Comparison of ENCODE assay signal across 12 mouse cellular contexts in the genomic region with DNA sequence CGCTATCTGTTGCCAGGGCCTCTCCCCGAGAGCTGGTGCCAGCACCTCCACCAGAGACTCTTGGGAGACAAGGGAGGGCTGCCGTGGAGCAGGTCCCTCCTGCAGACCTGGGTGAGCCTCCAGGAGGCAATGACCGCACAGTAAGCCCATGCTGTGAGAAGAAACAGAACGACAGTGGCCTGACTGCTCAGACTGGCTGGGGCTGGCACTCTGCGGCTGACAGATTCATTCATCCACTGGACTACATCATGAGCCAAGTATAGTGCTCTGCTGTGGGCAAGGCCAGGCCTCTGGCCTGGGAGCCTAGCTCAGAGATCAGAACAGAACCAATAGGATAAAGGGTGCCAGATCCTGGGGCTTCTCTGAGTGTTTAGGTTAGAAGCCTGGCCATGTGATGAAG. TPM values are rescaled to one million over a fixed set of nuclear protein-coding genes. Genes with fewer than 3 reads are reported as not detected.
DNase-seq lines count a peak whose midpoint lies in the region; ATAC-seq and TF ChIP-seq lines count a peak whose summit lies in the region.
"Had no signal": no experiment of that assay in that cellular context is flagged by ENCODE, and none has a peak within 500 bp of the region (broad histone marks: within the 10 kb centered on the region; RNA-seq: fewer than 3 reads in every experiment).

No protein-coding gene starts in this region.

- ATAC-seq in heart, embryonic 13.5 days (ENCODE audit: extremely low read depth, insufficient number of reproducible peaks, low FRiP score, low TSS enrichment): no peak
- ATAC-seq in midbrain, postnatal 0 days (ENCODE audit: low FRiP score): no peak
- no peak for ATAC-seq in intestine, embryonic 16.5 days
- ATAC-seq: forebrain, postnatal 0 days had no signal

- H3K4me3 ChIP-seq in heart, embryonic 13.5 days: no peak overlapping the region
- H3K4me3 ChIP-seq in midbrain, embryonic 10.5 days: no peak overlapping the region
- no peak overlapping the region for H3K4me3 ChIP-seq in midbrain, postnatal 0 days (ENCODE audit: low read depth, low read length)
- no peak overlapping the region for H3K4me3 ChIP-seq in intestine, embryonic 16.5 days (ENCODE audit: low read length)
- H3K4me3 ChIP-seq: midbrain, embryonic 12.5 days; neural tube, embryonic 13.5 days had no signal

- H3K27me3 ChIP-seq in heart, embryonic 13.5 days (replicated peaks): no peaks in the 10 kb centered on the region
- H3K27me3 ChIP-seq in midbrain, embryonic 10.5 days (ENCODE audit: low read depth, poor library complexity, severe bottlenecking): peaks cover 10% of the 10 kb centered on the region
- H3K27me3 ChIP-seq in midbrain, postnatal 0 days (ENCODE audit: insufficient read depth, low read length): no peaks in the 10 kb centered on the region
- H3K27me3 ChIP-seq in intestine, embryonic 16.5 days (replicated peaks; ENCODE audit: control insufficient read depth, insufficient read depth, low read length): no peaks in the 10 kb centered on the region
- H3K27me3 ChIP-seq: neural tube, embryonic 13.5 days had no signal

- intact Hi-C loops in heart, postnatal 25 days (cut with DNase I): loop anchor here (1.0 kb wide), 1 partner anchor 36 kb away; no protein-coding TSS in a partner anchor

- H3K9me3 ChIP-seq in heart, embryonic 13.5 days: no peaks in the 10 kb centered on the region
- no peaks in the 10 kb centered on the region for H3K9me3 ChIP-seq in midbrain, embryonic 10.5 days (replicated peaks)
- H3K9me3 ChIP-seq in midbrain, postnatal 0 days (ENCODE audit: low read length): no peaks in the 10 kb centered on the region
- H3K9me3 ChIP-seq in intestine, embryonic 16.5 days (ENCODE audit: control insufficient read depth, low read length): no peaks in the 10 kb centered on the region
- H3K9me3 ChIP-seq: midbrain, embryonic 12.5 days; neural tube, embryonic 13.5 days had no signal

- H3K36me3 ChIP-seq in heart, embryonic 13.5 days: peaks cover 14% of the 10 kb centered on the region
- peaks cover 20% of the 10 kb centered on the region for H3K36me3 ChIP-seq in midbrain, embryonic 10.5 days
- H3K36me3 ChIP-seq in midbrain, postnatal 0 days (ENCODE audit: insufficient read depth, low read length): peaks cover 12% of the 10 kb centered on the region
- 0 out of 2 replicates have a peak, but pooled peaks cover 2% of the 10 kb centered on the region for H3K36me3 ChIP-seq in intestine, embryonic 16.5 days (ENCODE audit: control insufficient read depth, insufficient read depth, low read length)

- no peak for DNase-seq in heart, postnatal 25 days (ENCODE audit: low spot score)
- DNase-seq in midbrain, embryonic 10.5 days (ENCODE audit: low spot score): no peak
- no peak for DNase-seq in midbrain, postnatal 0 days (ENCODE audit: low spot score)
- no peak for DNase-seq in urinary bladder, adult 2 months (ENCODE audit: low spot score)
- no peak for DNase-seq in lung, postnatal 25 days (ENCODE audit: low spot score)
- DNase-seq: forebrain, postnatal 0 days; kidney, adult 2 months; layer of hippocampus, adult 9-11 months had no signal

- H3K27ac ChIP-seq in heart, embryonic 13.5 days (replicated peaks): 0 out of 2 replicates have a peak overlapping the region, but pooled peaks have one; percentile 1
- H3K27ac ChIP-seq in midbrain, embryonic 10.5 days (replicated peaks): 0 out of 2 replicates have a peak overlapping the region, but pooled peaks have one; percentile 9
- H3K27ac ChIP-seq in midbrain, postnatal 0 days (ENCODE audit: low read depth, low read length): no peak overlapping the region
- no peak overlapping the region for H3K27ac ChIP-seq in intestine, embryonic 16.5 days (ENCODE audit: low read length)
- H3K27ac ChIP-seq: midbrain, embryonic 12.5 days; neural tube, embryonic 13.5 days had no signal

- H3K4me2 ChIP-seq in heart, embryonic 13.5 days: no peak overlapping the region
- no peak overlapping the region for H3K4me2 ChIP-seq in midbrain, postnatal 0 days (ENCODE audit: low read depth, low read length, poor library complexity, severe bottlenecking)
- H3K4me2 ChIP-seq in intestine, embryonic 16.5 days (ENCODE audit: low read depth, low read length): no peak overlapping the region
- H3K4me2 ChIP-seq: midbrain, embryonic 12.5 days; neural tube, embryonic 13.5 days had no signal

- peak overlapping the region; percentile 51 for H3K9ac ChIP-seq in heart, embryonic 13.5 days
- no peak overlapping the region for H3K9ac ChIP-seq in midbrain, postnatal 0 days (replicated peaks; ENCODE audit: low read length, poor library complexity, severe bottlenecking)
- H3K9ac ChIP-seq in intestine, embryonic 16.5 days (ENCODE audit: low read depth, low read length): peak overlapping the region; percentile 18; the same call in 1 of the 2 replicates
- H3K9ac ChIP-seq: forebrain, postnatal 0 days; midbrain, embryonic 12.5 days had no signal

- TF ChIP-seq CTCF in midbrain, postnatal 0 days (IDR thresholded peaks at IDR 0.05): no peak

- peaks cover 64% of the 10 kb centered on the region for H3K4me1 ChIP-seq in heart, embryonic 13.5 days
- peaks cover 46% of the 10 kb centered on the region for H3K4me1 ChIP-seq in midbrain, embryonic 10.5 days
- H3K4me1 ChIP-seq in midbrain, postnatal 0 days (ENCODE audit: insufficient read depth, low read length): no peaks in the 10 kb centered on the region
- H3K4me1 ChIP-seq in intestine, embryonic 16.5 days (ENCODE audit: control insufficient read depth, insufficient read depth, low read length): peaks cover 10% of the 10 kb centered on the region

- 54% methylated on average over 6 of the region's 6 CpGs for WGBS in heart, embryonic 13.5 days
- 84% methylated on average over 6 of the region's 6 CpGs for WGBS in midbrain, embryonic 10.5 days
- 81% methylated on average over 6 of the region's 6 CpGs for WGBS in midbrain, postnatal 0 days
- WGBS in intestine, embryonic 16.5 days: 74% methylated on average over 6 of the region's 6 CpGs

RNA-seq across cellular contexts. Expression of gene Cdc42bpg, which starts 2.4 kb away (rescaled TPM):
- 0.45 and 0.60 TPM in 2 replicates for polyA plus RNA-seq in heart, embryonic 13.5 days (2015; fragmentation: Nextera tagmentation; extraction: Ambion mirVana)
- total RNA-seq in heart, postnatal 25 days (2021): 10 to 100 TPM in 1 of 2 experiments, 1 to 10 TPM in 1; 9.4 to 12.0 TPM
- 0.11 and 0.15 TPM in 2 replicates for polyA plus RNA-seq in midbrain, embryonic 10.5 days (2016; fragmentation: Nextera tagmentation; extraction: Ambion mirVana)
- total RNA-seq in midbrain, postnatal 0 days (2014; rRNA removed): 4.8 and 5.4 TPM in 2 replicates
- 0.20 and 0.67 TPM in 2 replicates for polyA plus RNA-seq in midbrain, postnatal 0 days (2015; fragmentation: Nextera tagmentation; extraction: Ambion mirVana)
- 1.2 and 1.5 TPM in 2 replicates for polyA plus RNA-seq in intestine, embryonic 16.5 days (2015; fragmentation: Nextera tagmentation; extraction: Ambion mirVana)
- 22.7 and 27.0 TPM in 2 replicates for polyA plus RNA-seq in urinary bladder, adult 2 months (2012; rRNA removed)

RNA-seq across cellular contexts. Expression of gene Ehd1, which starts 27.3 kb away (rescaled TPM):
- 70.0 and 72.4 TPM in 2 replicates for polyA plus RNA-seq in heart, embryonic 13.5 days (2015; fragmentation: Nextera tagmentation; extraction: Ambion mirVana)
- 100 to 1,000 TPM; 119 to 139 TPM for total RNA-seq in heart, postnatal 25 days (2021)
- 81.6 and 93.5 TPM in 2 replicates for polyA plus RNA-seq in midbrain, embryonic 10.5 days (2016; fragmentation: Nextera tagmentation; extraction: Ambion mirVana)
- 117 and 139 TPM in 2 replicates for total RNA-seq in midbrain, postnatal 0 days (2014; rRNA removed)
- 73.0 and 74.0 TPM in 2 replicates for polyA plus RNA-seq in midbrain, postnatal 0 days (2015; fragmentation: Nextera tagmentation; extraction: Ambion mirVana)
- polyA plus RNA-seq in intestine, embryonic 16.5 days (2015; fragmentation: Nextera tagmentation; extraction: Ambion mirVana): 135 and 158 TPM in 2 replicates
- 73.6 and 86.5 TPM in 2 replicates for polyA plus RNA-seq in urinary bladder, adult 2 months (2012; rRNA removed)

RNA-seq across cellular contexts. Expression of gene Men1, which starts 30.9 kb away (rescaled TPM):
- polyA plus RNA-seq in heart, embryonic 13.5 days (2015; fragmentation: Nextera tagmentation; extraction: Ambion mirVana): 46.9 and 48.1 TPM in 2 replicates
- total RNA-seq in heart, postnatal 25 days (2021): 10 to 100 TPM; 12.4 to 14.5 TPM
- polyA plus RNA-seq in midbrain, embryonic 10.5 days (2016; fragmentation: Nextera tagmentation; extraction: Ambion mirVana): 124 and 128 TPM in 2 replicates
- total RNA-seq in midbrain, postnatal 0 days (2014; rRNA removed): 59.6 and 85.6 TPM in 2 replicates
- 56.8 and 60.6 TPM in 2 replicates for polyA plus RNA-seq in midbrain, postnatal 0 days (2015; fragmentation: Nextera tagmentation; extraction: Ambion mirVana)
- polyA plus RNA-seq in intestine, embryonic 16.5 days (2015; fragmentation: Nextera tagmentation; extraction: Ambion mirVana): 61.3 and 61.4 TPM in 2 replicates
- polyA plus RNA-seq in urinary bladder, adult 2 months (2012; rRNA removed): 34.3 and 37.7 TPM in 2 replicates

RNA-seq across cellular contexts. Expression of gene Map4k2, which starts 37.1 kb away (rescaled TPM):
- polyA plus RNA-seq in heart, embryonic 13.5 days (2015; fragmentation: Nextera tagmentation; extraction: Ambion mirVana): 12.5 and 13.5 TPM in 2 replicates
- 10 to 100 TPM; 42.6 to 44.3 TPM for total RNA-seq in heart, postnatal 25 days (2021)
- polyA plus RNA-seq in midbrain, embryonic 10.5 days (2016; fragmentation: Nextera tagmentation; extraction: Ambion mirVana): 11.3 and 13.8 TPM in 2 replicates
- 70.6 and 86.8 TPM in 2 replicates for total RNA-seq in midbrain, postnatal 0 days (2014; rRNA removed)
- 18.1 TPM in 2 replicates for polyA plus RNA-seq in midbrain, postnatal 0 days (2015; fragmentation: Nextera tagmentation; extraction: Ambion mirVana)
- 7.9 and 10.0 TPM in 2 replicates for polyA plus RNA-seq in intestine, embryonic 16.5 days (2015; fragmentation: Nextera tagmentation; extraction: Ambion mirVana)
- polyA plus RNA-seq in urinary bladder, adult 2 months (2012; rRNA removed): 63.7 and 88.3 TPM in 2 replicates

RNA-seq across cellular contexts. Expression of gene Sf1, which starts 59.7 kb away (rescaled TPM):
- 89.2 and 89.7 TPM in 2 replicates for polyA plus RNA-seq in heart, embryonic 13.5 days (2015; fragmentation: Nextera tagmentation; extraction: Ambion mirVana)
- total RNA-seq in heart, postnatal 25 days (2021): 10 to 100 TPM; 76.1 to 88.8 TPM
- polyA plus RNA-seq in midbrain, embryonic 10.5 days (2016; fragmentation: Nextera tagmentation; extraction: Ambion mirVana): 189 and 194 TPM in 2 replicates
- total RNA-seq in midbrain, postnatal 0 days (2014; rRNA removed): 70.5 and 92.2 TPM in 2 replicates
- 90.2 and 95.5 TPM in 2 replicates for polyA plus RNA-seq in midbrain, postnatal 0 days (2015; fragmentation: Nextera tagmentation; extraction: Ambion mirVana)
- polyA plus RNA-seq in intestine, embryonic 16.5 days (2015; fragmentation: Nextera tagmentation; extraction: Ambion mirVana): 94.7 and 103 TPM in 2 replicates
- 89.7 and 158 TPM in 2 replicates for polyA plus RNA-seq in urinary bladder, adult 2 months (2012; rRNA removed)

Comparison
In these comparisons a context has a peak if more than half of its experiments do, and no peak if none do; other contexts are left out.
1. H3K27ac ChIP-seq: peak in heart, embryonic 13.5 days (single experiment) and midbrain, embryonic 10.5 days (single experiment); none in midbrain, postnatal 0 days (single experiment) and intestine, embryonic 16.5 days (single experiment).